Mouse (Mus musculus): ENCODE data around the gene Rala. TPM values are rescaled to one million over a fixed set of nuclear protein-coding genes. Genes with fewer than 3 reads are reported as not detected.
"Not testable (repeated sequence)": the region's sequence is repeated elsewhere in the genome, so short reads cannot be mapped to it uniquely, and the experiment has no call there.

The Rala gene
- 10 to 100 TPM; 19.3 to 25.6 TPM for total RNA-seq (2021)
- long read RNA-seq, experiment 1, transcript Rala-201 (5 exons, 2,688 nt) = major isoform, 42 of 53 reads
- long read RNA-seq, experiment 1, partial matches to known transcripts = 3 of 53 reads
- long read RNA-seq, experiment 1, other reads (novel, unspliced or antisense) = 8 of 53 reads
- long read RNA-seq, experiment 2, transcript Rala-201 (5 exons, 2,688 nt) = major isoform, 61 of 66 reads
- long read RNA-seq, experiment 2, partial matches to known transcripts = 5 of 66 reads
- long read RNA-seq, experiment 2, other reads (novel, unspliced or antisense) = 0 of 66 reads

GRCm38 (mm10) chr13:17944078-17944917 is at the start of gene Rala:
Rala (minus strand) TSS chr13:17944239.
- peak; percentile 93 for DNase-seq

GRCm38 (mm10) chr13:17993515-17993847 is 49.4 kb upstream of the Rala start:
- DNase-seq = no peak

DNA sequence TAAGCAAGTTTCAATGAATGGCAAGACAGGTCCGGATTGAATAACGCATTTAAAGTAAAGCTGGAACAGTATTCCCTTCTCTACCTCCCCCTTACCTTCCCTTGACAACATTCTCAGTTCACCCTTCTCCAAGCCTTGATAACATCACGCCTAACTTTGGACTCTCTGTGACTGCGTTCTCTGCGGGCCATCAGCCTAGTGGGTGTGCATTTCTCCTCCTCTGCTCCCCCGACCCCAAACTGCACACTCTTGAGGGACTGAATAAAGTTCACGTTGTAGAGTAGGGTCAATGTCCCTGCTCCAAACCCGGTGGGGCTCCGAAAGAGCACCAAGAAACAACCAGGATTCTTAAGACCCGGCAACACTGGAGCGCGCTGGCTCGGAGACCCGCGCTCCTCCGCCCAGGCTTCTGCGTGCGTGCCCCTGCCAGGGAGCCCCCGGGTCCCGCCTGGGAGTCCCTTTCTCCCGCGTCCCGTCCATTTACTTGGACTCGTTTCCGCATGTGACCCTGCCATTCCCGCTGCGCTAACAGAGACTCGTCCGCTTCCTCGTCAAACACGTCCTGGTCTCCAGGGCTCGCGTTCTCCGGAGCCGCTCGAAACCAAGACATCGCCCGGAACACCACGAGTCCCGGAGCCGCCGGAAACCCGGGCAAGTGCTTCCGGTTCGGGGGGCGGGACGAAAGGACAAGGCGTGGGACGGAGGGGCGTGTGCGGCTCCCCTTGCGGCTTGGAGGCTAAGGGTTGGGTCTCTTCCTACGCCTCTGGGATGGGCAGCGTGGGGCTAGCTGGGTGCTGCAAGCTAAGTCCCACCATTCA is 48.9 kb upstream of the Rala start, which contains the start of gene Yae1d1:
Yae1d1 (minus strand) TSS at position 653 of the 818 bp plus-strand sequence.
- peak; percentile 86 for DNase-seq

GRCm38 (mm10) chr13:17992009-17992408 is 48.0 kb upstream of the Rala start:
- no peak for DNase-seq

GRCm38 (mm10) chr13:17983194-17983593 is 39.2 kb upstream of the Rala start:
- no peak for DNase-seq

GRCm38 (mm10) chr13:17982634-17983033 is 38.6 kb upstream of the Rala start:
- DNase-seq = no peak

GRCm38 (mm10) chr13:17976854-17977739 is 33.1 kb upstream of the Rala start:
- no peak for DNase-seq

GRCm38 (mm10) chr13:17975891-17976290 is 31.9 kb upstream of the Rala start:
- DNase-seq = no peak

GRCm38 (mm10) chr13:17975457-17975856 is 31.4 kb upstream of the Rala start:
- DNase-seq = no peak

DNA sequence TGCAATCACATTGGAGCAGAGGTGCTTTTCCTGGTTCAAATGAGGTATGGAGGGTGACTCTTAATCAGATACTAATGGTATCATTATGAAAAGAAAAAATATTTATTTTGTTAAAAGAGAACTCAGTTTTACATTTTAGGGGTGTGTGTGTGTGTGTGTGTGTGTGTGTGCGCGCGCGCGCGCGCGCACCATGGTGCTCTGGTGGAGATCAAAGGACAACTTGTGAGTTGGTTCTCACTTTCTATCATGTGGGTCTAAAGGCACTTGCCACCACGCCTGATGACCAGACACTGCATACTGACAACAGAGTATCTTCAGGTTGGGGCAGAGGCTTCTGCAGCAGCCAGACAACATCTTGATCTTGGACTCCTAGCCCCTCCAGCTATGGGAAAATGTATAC is 30.7 kb upstream of the Rala start:
- DNase-seq = no peak

DNA sequence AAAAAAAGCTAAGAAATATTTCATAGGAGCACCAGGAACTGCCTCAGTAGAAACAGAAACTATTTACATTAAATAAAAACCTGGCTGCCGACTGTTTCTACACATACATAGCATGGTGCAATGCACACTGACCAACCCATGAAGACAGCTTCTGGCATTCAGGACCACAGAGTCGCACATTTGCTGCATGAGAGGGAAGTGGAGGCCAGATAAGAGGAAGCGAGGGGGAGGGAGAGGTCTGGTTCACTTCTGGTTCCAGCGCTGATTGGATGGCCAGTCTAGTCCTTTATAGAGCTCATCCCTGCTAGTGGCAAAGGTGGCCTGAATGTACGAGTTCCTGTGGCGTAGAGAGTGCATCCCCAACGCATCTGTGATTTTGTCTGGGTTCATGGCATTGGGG is 16.6 kb upstream of the Rala start:
- no peak for DNase-seq

DNA sequence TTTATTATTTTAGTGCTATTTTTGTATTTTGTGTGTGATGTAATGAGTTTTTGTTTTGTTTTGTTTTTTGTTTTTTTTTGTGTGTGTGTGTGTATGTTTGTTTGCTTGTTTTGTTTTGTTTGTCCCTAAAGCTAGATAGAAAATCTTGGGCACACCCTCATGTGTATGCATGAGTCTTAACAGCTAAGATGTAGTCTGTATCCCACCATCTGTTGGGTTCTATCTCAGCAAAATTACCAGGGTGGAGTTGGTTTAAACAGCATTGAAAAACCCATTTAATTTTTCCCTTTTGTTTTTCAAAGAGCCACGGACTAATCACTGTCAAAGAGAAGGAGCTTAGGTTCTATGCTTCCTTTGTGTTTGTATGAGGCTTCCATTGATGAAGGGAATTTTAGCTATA is 10.2 kb upstream of the Rala start:
- no peak for DNase-seq

GRCm38 (mm10) chr13:17950581-17950980 is 6.5 kb upstream of the Rala start:
- not testable (repeated sequence) for DNase-seq

DNA sequence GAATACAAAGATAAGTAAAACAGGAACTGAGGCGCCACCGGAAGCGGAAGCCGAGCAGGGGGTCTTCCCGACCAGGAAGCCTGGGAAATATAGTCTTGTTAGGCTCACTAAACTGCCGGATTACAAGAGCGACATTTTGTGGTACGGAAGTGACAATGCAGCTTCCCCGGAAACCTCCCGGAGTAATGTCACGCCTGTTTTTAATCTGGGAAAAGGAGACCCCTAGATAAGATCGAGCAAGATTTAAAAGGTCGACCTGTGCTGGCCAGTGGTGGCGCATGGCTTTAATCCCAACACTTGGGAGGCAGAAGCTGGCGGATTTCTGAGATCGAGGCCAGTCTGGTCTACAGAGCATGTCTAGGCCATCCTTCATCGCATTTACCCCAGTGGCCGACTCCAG is 5.5 kb upstream of the Rala start:
- no peak for DNase-seq

DNA sequence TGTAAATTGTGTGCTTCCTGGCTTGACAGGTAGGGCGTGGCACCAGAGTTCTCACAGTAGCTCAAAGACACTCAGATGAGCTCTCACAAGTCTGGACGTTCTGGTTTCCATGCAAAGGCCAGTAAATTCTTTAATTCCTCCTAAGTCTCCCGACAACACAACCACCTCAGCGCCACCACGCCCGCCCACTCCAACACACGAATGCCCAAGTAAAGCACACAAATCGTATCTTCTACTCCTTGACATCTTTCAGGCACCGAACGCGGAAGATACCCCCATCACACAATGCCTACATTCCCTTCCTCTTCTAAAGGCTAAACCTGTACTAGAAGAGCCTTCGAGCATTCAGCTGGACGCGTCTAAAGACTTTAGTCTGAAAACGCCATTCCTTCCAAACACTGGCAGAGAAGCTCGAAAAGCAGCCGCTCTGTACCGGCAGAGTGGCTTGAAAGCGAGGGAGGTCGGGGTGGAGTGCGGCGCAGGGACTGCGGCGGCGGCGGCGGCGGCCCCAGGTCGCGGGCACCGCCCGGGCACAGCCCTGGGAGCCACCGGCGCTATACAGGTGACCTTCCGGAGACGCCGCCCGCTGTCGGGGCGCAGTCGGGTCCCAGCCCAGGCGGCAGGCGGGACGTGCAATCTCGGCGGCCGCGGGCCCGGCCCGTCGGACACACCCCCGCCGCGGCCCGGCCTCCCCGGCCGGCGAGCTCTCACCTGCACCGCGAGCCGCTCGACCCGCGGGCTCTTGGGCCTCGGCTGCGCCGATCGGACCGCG is 547 bp downstream of the Rala start:
- no peak for DNase-seq

- no peak for DNase-seq
These were observed 1.7 kb downstream of the Rala start for GRCm38 (mm10) chr13:17942338-17942737.

- DNase-seq = no peak
These were observed 36.7 kb downstream of the Rala start for GRCm38 (mm10) chr13:17907309-17907708.

- DNase-seq = no peak
These were observed 42.6 kb downstream of the Rala start for GRCm38 (mm10) chr13:17901474-17901873.

DNA sequence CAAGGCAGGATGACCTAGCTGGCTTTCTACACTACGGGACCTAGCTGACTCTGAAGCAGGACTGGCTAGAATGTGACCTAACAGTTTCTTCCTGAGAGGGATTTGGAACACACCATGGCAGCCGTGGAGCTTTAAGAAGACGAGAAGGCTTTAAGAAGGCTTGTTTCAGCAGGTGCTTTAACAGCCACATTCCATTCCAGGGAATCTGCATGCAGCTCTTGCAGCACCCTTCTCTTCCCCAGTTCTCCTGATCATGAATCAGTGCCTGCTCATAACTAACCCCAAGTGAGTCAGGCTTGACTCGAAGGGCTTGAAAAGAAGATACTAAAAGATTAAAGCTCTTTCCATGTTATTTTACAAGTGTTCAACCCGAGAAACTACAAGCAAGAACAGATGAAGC is 43.4 kb downstream of the Rala start:
- no peak for DNase-seq

GRCm38 (mm10) chr13:17897040-17897439 is 47.0 kb downstream of the Rala start:
- no peak for DNase-seq

DNA sequence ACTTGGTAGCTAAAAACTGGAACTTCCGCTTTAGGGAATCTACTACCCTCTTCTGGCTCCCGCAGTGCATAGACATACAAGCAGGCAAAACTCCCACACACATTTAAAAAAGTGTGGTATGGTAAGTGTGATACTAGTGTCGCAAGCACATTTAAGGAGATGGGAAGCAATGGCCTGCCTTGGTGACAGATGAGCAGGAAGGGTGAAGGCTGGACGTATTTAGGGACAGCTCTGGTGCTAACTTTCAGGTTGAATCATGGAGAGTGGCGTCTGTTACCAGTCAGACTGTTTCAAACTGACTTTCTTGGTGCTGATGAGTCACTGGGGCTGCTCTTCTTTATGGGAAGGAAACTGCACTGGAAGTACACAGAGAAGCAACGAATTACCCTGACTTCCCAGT is 52.5 kb downstream of the Rala start:
- no peak for DNase-seq

All from gastrocnemius, postnatal 25 days (tissue).